Mouse (Mus musculus) Patski (cell line): ENCODE measurements around the gene Prpf40b. TPM values are rescaled to one million over a fixed set of nuclear protein-coding genes. Genes with fewer than 3 reads are reported as not detected.

ENCODE experiments used
- ATAC-seq: fragments of 100-300 bp; one replicate; pipeline ENCODE4 v1.8.0; 2021
- CTCF ChIA-PET: fragments of 350-600 bp; sonication (Branson Sonifier 250); formaldehyde crosslinking; loops from one replicate; lab custom pipeline; 2022; ENCODE audit warnings: inconsistent platforms; lab: Charles Lee
- POLR2A ChIA-PET: fragments of 350-600 bp; sonication (Branson Sonifier 250); formaldehyde crosslinking; loops from one replicate; lab custom pipeline; 2022; ENCODE audit warnings: antibody characterized with exemption, inconsistent platforms; lab: Charles Lee
- DNase-seq: peaks from one replicate; pipeline ENCODE4 v3.0.0-alpha.2; 2011; ENCODE audit warnings: low read depth, low spot score
- H3K27me3 ChIP-seq: fragments of 371-371 bp; one replicate; pipeline ENCODE4 v1.5.1; 2021
- CTCF ChIP-seq: fragments of 100-300 bp; IDR thresholded peaks from one replicate; pipeline ENCODE4 v1.5.1; 2021
- in situ Hi-C: fragments of 300-500 bp; cut with MboI; formaldehyde crosslinking; loops from 3 replicates; pipeline ENCODE4 v1.11.1; 2018; ENCODE audit warnings: low pct_unique_long_range_greater_than_20kb, mixed read lengths
- polyA plus RNA-seq: library from polyadenylated mRNA; unstranded; gene quantifications from one replicate; pipeline ENCODE4 v1.2.3, GENCODE M21; 2021

Prpf40b gene
- polyA plus RNA-seq, 1 experiment from 2014 or later, result 101 TPM

DNA sequence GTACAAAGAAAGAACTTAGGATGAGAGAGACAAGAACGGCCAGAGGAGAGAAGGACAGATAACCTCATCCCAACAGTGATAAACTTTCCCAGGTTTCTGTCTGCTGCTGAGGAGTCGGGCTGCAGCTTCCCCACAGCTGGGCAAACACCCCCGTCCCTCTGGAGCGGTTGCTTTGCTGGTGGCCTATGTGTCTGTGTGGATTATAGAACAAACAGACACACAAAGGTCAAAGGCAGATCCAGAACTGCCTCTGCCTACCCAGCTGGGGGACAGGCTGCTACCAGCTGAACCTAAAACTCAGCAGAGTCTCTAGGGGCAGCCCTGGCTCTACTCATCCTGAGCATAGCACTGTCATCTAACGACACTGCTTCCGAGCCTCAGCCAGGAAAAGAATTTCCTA lies 44.8 kb downstream of the Prpf40b start:
- POLR2A ChIA-PET, result no interaction called here
- CTCF ChIA-PET, result interaction anchor here (11.5 kb wide), 1 partner anchor 31 kb away, joined by 66 read pairs; the partner anchor contains the start of gene Fmnl3
- TF ChIP-seq CTCF, result no peak
- in situ Hi-C loops, result no loop called here
- no peaks in the 10 kb centered on the region for H3K27me3 ChIP-seq
- DNase-seq, result no peak
- ATAC-seq, result no peak

DNA sequence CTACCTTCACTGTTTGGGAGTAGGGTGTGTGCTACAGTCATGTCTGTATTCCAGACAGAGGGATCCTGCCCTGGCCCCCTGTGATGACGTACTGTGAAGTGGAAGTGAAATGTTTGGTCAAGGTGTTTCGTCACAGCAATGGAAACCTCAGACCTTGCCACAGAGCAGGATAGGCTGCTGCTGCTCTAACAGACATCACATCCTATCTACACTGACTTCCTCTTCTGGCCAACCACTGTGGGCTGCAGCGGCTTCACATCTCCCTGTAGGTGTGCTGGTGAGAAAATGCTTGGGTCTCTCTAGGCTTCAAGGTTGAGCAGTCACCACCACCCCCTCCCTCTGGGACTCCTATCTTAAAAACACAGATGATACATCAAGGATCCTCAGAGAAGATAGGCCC lies 46.2 kb downstream of the Prpf40b start:
- TF ChIP-seq CTCF, result no peak
- no peaks in the 10 kb centered on the region for H3K27me3 ChIP-seq
- no peak for ATAC-seq
- ChIA-PET CTCF (interaction anchor here (1.9 kb wide), 1 partner anchor 10 kb away, joined by 6 read pairs; no protein-coding TSS in a partner anchor), POLR2A (no interaction called here)
- no peak for DNase-seq
- in situ Hi-C loops, result no loop called here

DNA sequence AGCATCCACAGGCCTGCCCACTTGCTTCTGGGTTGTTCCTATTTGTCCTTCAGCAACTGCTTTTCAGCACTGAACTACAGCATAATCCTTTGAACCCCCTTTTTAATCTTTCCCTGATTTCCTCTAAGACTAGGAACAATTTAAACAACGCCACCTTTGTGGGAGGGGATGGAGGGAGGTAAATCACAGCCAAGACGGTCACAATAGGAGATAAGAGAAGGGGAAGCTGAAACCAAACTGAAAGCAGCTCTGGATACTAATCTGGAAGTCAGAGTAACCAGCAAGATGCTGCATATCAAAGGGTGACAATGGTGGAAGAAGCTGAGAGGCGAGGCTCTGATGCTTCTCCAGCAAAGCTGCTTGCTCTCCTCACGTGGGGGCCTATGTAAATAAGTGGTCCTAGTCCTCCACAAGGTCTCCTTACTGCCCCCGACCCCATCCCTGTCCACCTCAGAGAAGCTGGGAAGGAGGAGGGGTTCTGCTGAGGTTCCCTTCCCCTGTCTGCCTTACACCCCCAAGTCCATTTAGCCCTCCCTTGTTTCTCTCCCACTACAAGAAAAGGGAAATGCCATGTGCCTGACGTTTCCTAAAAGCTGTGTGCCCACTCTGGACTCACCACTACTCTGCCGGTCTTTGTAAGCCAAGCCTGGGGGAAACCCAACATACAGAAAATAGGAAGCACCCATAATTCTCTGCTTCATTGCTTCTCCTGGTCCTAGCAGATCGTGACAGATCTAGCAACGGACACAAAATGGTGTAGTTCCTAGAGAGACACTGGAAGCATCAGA lies 47.5 kb downstream of the Prpf40b start:
- CTCF ChIA-PET, result interaction anchor here (1.1 to 3.4 kb wide), 7 partner anchors 9 to 26 kb away, joined by 3 to 15 read pairs (median 4); no protein-coding TSS in a partner anchor
- POLR2A ChIA-PET, result interaction anchor here (1.1 kb wide), 1 partner anchor 17 kb away, joined by 4 read pairs; no protein-coding TSS in a partner anchor
- TF ChIP-seq CTCF, result no peak
- no peaks in the 10 kb centered on the region for H3K27me3 ChIP-seq
- no peak for ATAC-seq
- in situ Hi-C loops, result no loop called here
- DNase-seq, result no peak

GRCm38 (mm10) chr15:99343414-99344147 lies 48.7 kb downstream of the Prpf40b start:
- no peak for ATAC-seq
- ChIA-PET POLR2A (interaction anchor here (0.9 kb wide), 1 partner anchor 20 kb away, joined by 3 read pairs; no protein-coding TSS in a partner anchor), CTCF (interaction anchor here (0.9 to 3.4 kb wide), 7 partner anchors 9 to 22 kb away, joined by 3 to 15 read pairs (median 4); no protein-coding TSS in a partner anchor)
- in situ Hi-C loops, result no loop called here
- no peak for TF ChIP-seq CTCF
- H3K27me3 ChIP-seq, result no peaks in the 10 kb centered on the region
- no peak for DNase-seq

DNA sequence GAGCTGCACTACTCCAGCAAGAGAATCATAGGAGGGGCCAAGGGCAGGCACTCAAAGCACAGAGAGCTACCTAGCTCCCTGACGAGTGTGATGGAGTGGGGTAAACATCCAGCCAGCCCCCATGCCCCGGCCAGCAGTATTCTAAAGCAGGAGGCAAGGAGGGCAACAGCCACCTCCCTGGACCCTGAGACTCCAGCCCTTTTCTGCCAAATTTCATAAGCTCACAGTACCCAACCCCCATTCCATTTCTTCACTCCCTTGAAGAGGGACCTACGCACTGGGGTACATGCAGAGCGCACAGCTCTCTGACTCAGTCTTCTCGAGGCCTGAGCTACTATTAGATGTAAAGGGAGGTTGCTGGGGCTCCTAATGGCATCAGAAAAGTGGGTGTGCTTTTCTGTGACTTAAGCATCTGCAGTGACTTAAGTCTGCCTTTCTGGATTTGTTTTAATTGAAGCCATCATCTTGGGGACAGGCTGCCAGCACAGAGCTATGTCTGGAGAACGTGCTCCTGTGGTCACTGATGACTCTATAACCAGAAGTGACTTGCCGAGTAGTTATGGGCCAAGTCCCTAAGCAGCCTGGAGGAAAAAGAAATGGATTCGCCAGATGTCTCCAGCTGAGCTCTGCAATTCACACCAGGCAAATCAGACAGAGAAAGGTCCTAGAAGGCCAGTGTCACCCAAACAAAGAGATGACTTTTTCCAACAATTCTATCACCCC lies 49.4 kb downstream of the Prpf40b start:
- ChIA-PET POLR2A (interaction anchor here (1.1 kb wide), 1 partner anchor 10 kb away, joined by 3 read pairs; no protein-coding TSS in a partner anchor), CTCF (interaction anchor here (0.9 to 3.4 kb wide), 4 partner anchors 8 to 19 kb away, joined by 3 to 15 read pairs (median 8); no protein-coding TSS in a partner anchor)
- H3K27me3 ChIP-seq, result no peaks in the 10 kb centered on the region
- in situ Hi-C loops, result no loop called here
- ATAC-seq (no peak), DNase-seq (no peak)
- no peak for TF ChIP-seq CTCF

GRCm38 (mm10) chr15:99344961-99345360 lies 50.1 kb downstream of the Prpf40b start:
- H3K27me3 ChIP-seq, result no peaks in the 10 kb centered on the region
- CTCF ChIA-PET, result interaction anchor here (1.2 to 3.4 kb wide), 3 partner anchors 10 to 18 kb away, joined by 4 to 15 read pairs (median 10); no protein-coding TSS in a partner anchor
- ATAC-seq (no peak), DNase-seq (no peak)
- TF ChIP-seq CTCF, result no peak
- in situ Hi-C loops, result no loop called here
- POLR2A ChIA-PET, result interaction anchor here (1.1 kb wide), 1 partner anchor 11 kb away, joined by 3 read pairs; no protein-coding TSS in a partner anchor

DNA sequence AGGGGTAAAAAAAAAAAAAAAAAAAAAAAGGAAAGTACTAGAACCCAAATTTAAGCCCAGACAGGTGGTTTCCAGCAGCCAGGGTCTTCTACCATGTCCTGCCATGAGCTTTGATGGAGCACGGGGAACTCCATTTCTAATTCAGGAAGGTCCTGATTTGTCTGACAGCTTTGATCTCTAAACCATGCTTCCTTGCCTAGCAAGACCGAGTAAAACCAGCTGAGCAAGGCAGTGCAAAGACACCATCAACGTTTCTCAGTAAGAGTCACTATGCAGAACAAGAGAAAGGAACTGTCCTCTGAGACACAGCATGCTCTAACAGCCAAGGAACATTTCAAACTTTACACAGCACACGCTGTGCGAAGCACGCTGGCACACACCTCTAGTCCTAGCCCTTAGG lies 56.7 kb downstream of the Prpf40b start:
- H3K27me3 ChIP-seq, result no peaks in the 10 kb centered on the region
- in situ Hi-C loops, result no loop called here
- ATAC-seq (no peak), DNase-seq (no peak)
- TF ChIP-seq CTCF, result no peak
- CTCF ChIA-PET, result interaction anchor here (1.1 to 2.4 kb wide), 3 partner anchors 8 to 18 kb away, joined by 3 to 6 read pairs (median 6); no protein-coding TSS in a partner anchor
- POLR2A ChIA-PET, result no interaction called here

GRCm38 (mm10) chr15:99352306-99352705 lies 57.4 kb downstream of the Prpf40b start:
- H3K27me3 ChIP-seq, result no peaks in the 10 kb centered on the region
- in situ Hi-C loops, result no loop called here
- DNase-seq (no peak), ATAC-seq (no peak)
- no peak for TF ChIP-seq CTCF
- ChIA-PET POLR2A (interaction anchor here (0.9 to 2.1 kb wide), 2 partner anchors 11 to 15 kb away, joined by 6 to 7 read pairs; no protein-coding TSS in a partner anchor), CTCF (interaction anchor here (1.1 to 2.4 kb wide), 3 partner anchors 8 to 18 kb away, joined by 3 to 6 read pairs (median 6); no protein-coding TSS in a partner anchor)

DNA sequence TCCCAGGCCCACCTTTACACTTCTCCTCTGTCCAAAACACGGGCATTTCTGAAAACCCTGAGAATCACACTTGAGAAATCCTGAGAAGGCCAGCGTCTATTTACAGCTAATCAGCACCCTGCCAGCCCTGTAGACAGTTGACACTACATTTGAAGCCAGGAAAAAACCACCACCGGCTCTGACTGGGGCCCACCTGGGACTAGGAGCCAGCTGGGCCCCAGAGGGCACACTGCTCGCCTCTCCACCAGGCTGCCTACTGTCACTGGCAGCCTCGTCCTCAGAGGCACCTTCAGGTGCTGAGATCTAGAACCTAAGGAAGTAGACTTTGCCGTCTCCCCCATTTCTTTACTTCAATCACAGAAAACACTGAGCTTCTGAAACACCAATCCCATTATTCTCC lies 60.8 kb downstream of the Prpf40b start:
- DNase-seq, result no peak
- CTCF ChIA-PET, result interaction anchor here (1.6 to 3.4 kb wide), 3 partner anchors 12 to 22 kb away, joined by 5 to 15 read pairs (median 7); no protein-coding TSS in a partner anchor
- TF ChIP-seq CTCF, result no peak
- no peak for ATAC-seq
- in situ Hi-C loops, result no loop called here
- POLR2A ChIA-PET, result interaction anchor here (0.7 to 1.2 kb wide), 2 partner anchors 9 kb away, joined by 3 read pairs; no protein-coding TSS in a partner anchor
- no peaks in the 10 kb centered on the region for H3K27me3 ChIP-seq
